In genomic region chr3:92715122-92715521, GRCm38 (mm10) we compare ENCODE assay signal across 30 mouse cellular contexts. TPM values are rescaled to one million over a fixed set of nuclear protein-coding genes. Genes with fewer than 3 reads are reported as not detected.
DNase-seq lines count a peak whose midpoint lies in the region; ATAC-seq and TF ChIP-seq lines count a peak whose summit lies in the region.
"Had no signal": no experiment of that assay in that cellular context is flagged by ENCODE, and none has a peak within 500 bp of the region (broad histone marks: within the 10 kb centered on the region; RNA-seq: fewer than 3 reads in every experiment).

No protein-coding gene starts in this region.

- in situ Hi-C loops in CH12.LX (cut with MboI; ENCODE audit: low pct_ligation_motif_present, low pct_unique_long_range_greater_than_20kb, low sequenced_read_pairs) = no loop called here

- H3K4me2 ChIP-seq in heart, postnatal 0 days (ENCODE audit: low read depth, low read length) = no peak overlapping the region
- no peak overlapping the region for H3K4me2 ChIP-seq in liver, postnatal 0 days (ENCODE audit: low read depth, low read length)
- no peak overlapping the region for H3K4me2 ChIP-seq in liver, embryonic 12.5 days
- no peak overlapping the region for H3K4me2 ChIP-seq in CH12.LX (ENCODE audit: insufficient read depth, low read depth, poor library complexity, severe bottlenecking)
- H3K4me2 ChIP-seq: embryonic facial prominence, embryonic 13.5 days; forebrain, embryonic 15.5 days had no signal

- dilution Hi-C loops in CH12.LX (cut with MboI; ENCODE audit: extremely low pct_ligation_motif_present, extremely low pct_unique_long_range_greater_than_20kb, low sequenced_read_pairs) = no loop called here

- no peak for DNase-seq in heart, postnatal 0 days (ENCODE audit: low spot score)
- DNase-seq in heart, embryonic 10.5 days (ENCODE audit: low spot score) = no peak
- no peak for DNase-seq in liver, postnatal 0 days
- DNase-seq in CH12.LX (ENCODE audit: extremely low read depth) (peak; percentile 8), ZHBTc4 (ENCODE audit: low read depth, low spot score) (peak; percentile 4)
- DNase-seq: adrenal gland, adult 2 months; cerebellum, adult 8-10 months; gastrocnemius, postnatal 36 days; kidney, postnatal 10 days; left cerebral cortex, postnatal 4 days; liver; lung, adult 18-20 months; spleen, adult 18-20 months; thymus, adult 18-20 months had no signal

- peak; percentile 26; the same call in 1 of the 2 replicates for TF ChIP-seq CTCF in heart, postnatal 0 days (IDR thresholded peaks at IDR 0.05; ENCODE audit: low read depth)
- 0 out of 2 replicates have a peak, but pooled peaks have one; percentile 10 for TF ChIP-seq CTCF in liver, postnatal 0 days (IDR thresholded peaks at IDR 0.05; ENCODE audit: low read depth)
- peak in 1 of 2 experiments; percentile 20; a peak in 1 of 4 replicates for TF ChIP-seq CTCF in CH12.LX (conservative IDR thresholded peaks at IDR 0.05 in 1 of 2, IDR thresholded peaks at IDR 0.05 in 1 of 2; ENCODE audit: low read depth in 2 of 2, low read length in 2 of 2)

- no peak overlapping the region for H3K9ac ChIP-seq in heart, postnatal 0 days (replicated peaks; ENCODE audit: low read depth, low read length)
- no peak overlapping the region for H3K9ac ChIP-seq in liver, postnatal 0 days (replicated peaks)
- H3K9ac ChIP-seq in liver, embryonic 12.5 days = no peak overlapping the region
- H3K9ac ChIP-seq in CH12.LX (ENCODE audit: insufficient read depth, low read depth) = no peak overlapping the region
- H3K9ac ChIP-seq: embryonic facial prominence, embryonic 13.5 days; forebrain, embryonic 15.5 days had no signal

- H3K4me3 ChIP-seq in heart, postnatal 0 days (ENCODE audit: low read depth, low read length) = no peak overlapping the region
- no peak overlapping the region for H3K4me3 ChIP-seq in heart, embryonic 10.5 days
- H3K4me3 ChIP-seq in liver, postnatal 0 days (ENCODE audit: low read depth, low read length) = no peak overlapping the region
- H3K4me3 ChIP-seq in liver, embryonic 12.5 days = no peak overlapping the region
- no peak overlapping the region for H3K4me3 ChIP-seq in CH12.LX (replicated peaks in 1 of 3; ENCODE audit: low read depth in 2 of 3, low read length in 2 of 3, poor library complexity in 1 of 3)
- H3K4me3 ChIP-seq: embryonic facial prominence, embryonic 13.5 days; forebrain, embryonic 15.5 days; hindbrain, embryonic 10.5 days; left cerebral cortex, adult 2 months; midbrain, embryonic 10.5 days had no signal

- no peaks in the 10 kb centered on the region for H3K9me3 ChIP-seq in heart, postnatal 0 days (replicated peaks; ENCODE audit: control insufficient read depth, low read length)
- no peaks in the 10 kb centered on the region for H3K9me3 ChIP-seq in heart, embryonic 10.5 days
- H3K9me3 ChIP-seq in liver, postnatal 0 days (ENCODE audit: low read length) = no peaks in the 10 kb centered on the region
- H3K9me3 ChIP-seq in liver, embryonic 12.5 days (replicated peaks) = no peaks in the 10 kb centered on the region
- H3K9me3 ChIP-seq in CH12.LX (replicated peaks; ENCODE audit: low read length) = no peaks in the 10 kb centered on the region
- H3K9me3 ChIP-seq: embryonic facial prominence, embryonic 13.5 days; forebrain, embryonic 15.5 days; hindbrain, embryonic 10.5 days; midbrain, embryonic 10.5 days had no signal

- no peaks in the 10 kb centered on the region for H3K27me3 ChIP-seq in heart, postnatal 0 days (ENCODE audit: control insufficient read depth, insufficient read depth, low read length)
- H3K27me3 ChIP-seq in heart, embryonic 10.5 days (ENCODE audit: insufficient read depth, poor library complexity, severe bottlenecking) = no peaks in the 10 kb centered on the region
- no peaks in the 10 kb centered on the region for H3K27me3 ChIP-seq in liver, postnatal 0 days (ENCODE audit: insufficient read depth, low read length)
- no peaks in the 10 kb centered on the region for H3K27me3 ChIP-seq in liver, embryonic 12.5 days (replicated peaks)
- no peaks in the 10 kb centered on the region for H3K27me3 ChIP-seq in CH12.LX (replicated peaks)
- H3K27me3 ChIP-seq: embryonic facial prominence, embryonic 13.5 days; forebrain, embryonic 15.5 days had no signal

- ATAC-seq in heart, postnatal 0 days (ENCODE audit: insufficient read depth, low read depth) = no peak
- ATAC-seq in liver, postnatal 0 days = no peak
- no peak for ATAC-seq in liver, embryonic 12.5 days
- no peak for ATAC-seq in inflammation-experienced regulatory T-cells, adult 6 months
- ATAC-seq: forebrain, embryonic 15.5 days had no signal

- TF ChIP-seq POLR2A in CH12.LX (IDR thresholded peaks at IDR 0.05; ENCODE audit: low read depth, low read length) = no peak

- no peaks in the 10 kb centered on the region for H3K4me1 ChIP-seq in heart, postnatal 0 days (ENCODE audit: control insufficient read depth, insufficient read depth)
- H3K4me1 ChIP-seq in heart, embryonic 10.5 days = no peaks in the 10 kb centered on the region
- no peaks in the 10 kb centered on the region for H3K4me1 ChIP-seq in liver, postnatal 0 days (ENCODE audit: insufficient read depth)
- H3K4me1 ChIP-seq in liver, embryonic 12.5 days = no peaks in the 10 kb centered on the region
- no peaks in the 10 kb centered on the region for H3K4me1 ChIP-seq in CH12.LX (ENCODE audit: control insufficient read depth in 1 of 2, insufficient read depth in 2 of 2)
- H3K4me1 ChIP-seq: embryonic facial prominence, embryonic 13.5 days; forebrain, embryonic 15.5 days; hindbrain, embryonic 10.5 days; midbrain, embryonic 10.5 days had no signal

- no peak overlapping the region for H3K27ac ChIP-seq in heart, postnatal 0 days (ENCODE audit: low read depth)
- no peak overlapping the region for H3K27ac ChIP-seq in heart, embryonic 10.5 days
- no peak overlapping the region for H3K27ac ChIP-seq in liver, postnatal 0 days (ENCODE audit: low read depth)
- no peak overlapping the region for H3K27ac ChIP-seq in liver, embryonic 12.5 days
- no peak overlapping the region for H3K27ac ChIP-seq in CH12.LX (ENCODE audit: insufficient read depth, low read depth)
- H3K27ac ChIP-seq: embryonic facial prominence, embryonic 13.5 days; forebrain, embryonic 15.5 days; hindbrain, embryonic 10.5 days; left cerebral cortex, adult 2 months; macrophage; midbrain, embryonic 10.5 days had no signal

- H3K36me3 ChIP-seq in heart, postnatal 0 days (replicated peaks; ENCODE audit: control insufficient read depth, insufficient read depth, low read length) = no peaks in the 10 kb centered on the region
- no peaks in the 10 kb centered on the region for H3K36me3 ChIP-seq in heart, embryonic 10.5 days
- H3K36me3 ChIP-seq in liver, postnatal 0 days (replicated peaks; ENCODE audit: insufficient read depth, low read length) = no peaks in the 10 kb centered on the region
- H3K36me3 ChIP-seq in liver, embryonic 12.5 days = no peaks in the 10 kb centered on the region
- no peaks in the 10 kb centered on the region for H3K36me3 ChIP-seq in CH12.LX (replicated peaks in 1 of 2; ENCODE audit: control insufficient read depth in 1 of 2, insufficient read depth in 1 of 2, low read length in 1 of 2)
- H3K36me3 ChIP-seq: embryonic facial prominence, embryonic 13.5 days; forebrain, embryonic 15.5 days; hindbrain, embryonic 10.5 days; midbrain, embryonic 10.5 days had no signal

- TF ChIP-seq RAD21 in CH12.LX (IDR thresholded peaks at IDR 0.05; ENCODE audit: low read depth, low read length) = no peak; the same call in none of the 2 replicates

- no peaks in the 10 kb centered on the region for H3K79me2 ChIP-seq in CH12.LX (replicated peaks; ENCODE audit: control insufficient read depth, extremely low read depth, insufficient read depth, poor library complexity, severe bottlenecking)

- no peak for TF ChIP-seq EP300 in heart, postnatal 0 days (IDR thresholded peaks at IDR 0.05; ENCODE audit: low read depth)
- no peak for TF ChIP-seq EP300 in liver, postnatal 0 days (IDR thresholded peaks at IDR 0.05; ENCODE audit: low read depth)
- no peak for TF ChIP-seq EP300 in CH12.LX (IDR thresholded peaks at IDR 0.05; ENCODE audit: low read length)

RNA-seq across cellular contexts. Expression of gene Lce1f, which starts 5.0 kb away (rescaled TPM):
- not detected in 2 replicates for total RNA-seq in heart, postnatal 0 days (2014; rRNA removed; ENCODE audit: low replicate concordance)
- not detected in 2 replicates for polyA plus RNA-seq in heart, postnatal 0 days (2015; fragmentation: Nextera tagmentation; extraction: Ambion mirVana)
- polyA plus RNA-seq in heart, embryonic 10.5 days (2016; fragmentation: Nextera tagmentation; extraction: Ambion mirVana) = not detected in 2 replicates
- polyA plus RNA-seq in liver, postnatal 0 days (2015; fragmentation: Nextera tagmentation; extraction: Ambion mirVana) = not detected in 2 replicates
- not detected in 2 replicates for polyA plus RNA-seq in liver, embryonic 12.5 days (2016; fragmentation: Nextera tagmentation; extraction: Ambion mirVana)
- not detected in 2 replicates for total RNA-seq in CH12.LX (2012; rRNA removed)
- total RNA-seq in CH12.LX (2014; rRNA removed) = not detected in 2 replicates
- not detected in 2 replicates for polyA plus RNA-seq in CH12.LX (2012; ENCODE audit: insufficient read length, low read depth)
- polyA plus RNA-seq in inflammation-experienced regulatory T-cells, adult 6 months (2017; shearing (Covaris generic)) = not detected
- total RNA-seq: adrenal gland, adult 2 months; ES-E14; gastrocnemius, postnatal 36 days; heart, adult 8-10 months; layer of hippocampus, adult 8-10 months; left cerebral cortex, adult 2 months; left cerebral cortex, postnatal 4 days had no signal
- polyA plus RNA-seq: adrenal gland, adult 2 months; embryonic facial prominence, embryonic 13.5 days; forebrain, embryonic 15.5 days; heart, embryonic 16.5 days; hindbrain, embryonic 10.5 days; macrophage; midbrain, embryonic 10.5 days; neural tube, embryonic 14.5 days; stomach, embryonic 14.5 days; urinary bladder, adult 2 months had no signal

RNA-seq across cellular contexts. Expression of gene Lce1e, which starts 6.2 kb away (rescaled TPM):
- total RNA-seq in heart, postnatal 0 days (2014; rRNA removed; ENCODE audit: low replicate concordance) = not detected in 2 replicates
- polyA plus RNA-seq in heart, postnatal 0 days (2015; fragmentation: Nextera tagmentation; extraction: Ambion mirVana) = not detected in 2 replicates
- not detected in 2 replicates for polyA plus RNA-seq in heart, embryonic 10.5 days (2016; fragmentation: Nextera tagmentation; extraction: Ambion mirVana)
- not detected in 2 replicates for polyA plus RNA-seq in liver, postnatal 0 days (2015; fragmentation: Nextera tagmentation; extraction: Ambion mirVana)
- polyA plus RNA-seq in liver, embryonic 12.5 days (2016; fragmentation: Nextera tagmentation; extraction: Ambion mirVana) = not detected in 2 replicates
- total RNA-seq in CH12.LX (2012; rRNA removed) (not detected in 2 replicates), CH12.LX (2014; rRNA removed) (not detected in 2 replicates)
- polyA plus RNA-seq in CH12.LX (2012; ENCODE audit: insufficient read length, low read depth) = not detected in 2 replicates
- not detected for polyA plus RNA-seq in inflammation-experienced regulatory T-cells, adult 6 months (2017; shearing (Covaris generic))
- total RNA-seq: adrenal gland, adult 2 months; ES-E14; gastrocnemius, postnatal 36 days; heart, adult 8-10 months; layer of hippocampus, adult 8-10 months; left cerebral cortex, adult 2 months; left cerebral cortex, postnatal 4 days had no signal
- polyA plus RNA-seq: adrenal gland, adult 2 months; C2C12; embryonic facial prominence, embryonic 13.5 days; forebrain, embryonic 15.5 days; heart, embryonic 16.5 days; hindbrain, embryonic 10.5 days; macrophage; midbrain, embryonic 10.5 days; neural tube, embryonic 14.5 days; stomach, embryonic 14.5 days; urinary bladder, adult 2 months had no signal

RNA-seq across cellular contexts. Expression of gene Gm38119, which starts 23.8 kb away (rescaled TPM):
- total RNA-seq in heart, postnatal 0 days (2014; rRNA removed; ENCODE audit: low replicate concordance) = not detected in 2 replicates
- polyA plus RNA-seq in heart, postnatal 0 days (2015; fragmentation: Nextera tagmentation; extraction: Ambion mirVana) = not detected in 2 replicates
- polyA plus RNA-seq in heart, embryonic 10.5 days (2016; fragmentation: Nextera tagmentation; extraction: Ambion mirVana) = not detected in 2 replicates
- polyA plus RNA-seq in liver, postnatal 0 days (2015; fragmentation: Nextera tagmentation; extraction: Ambion mirVana) = not detected in 2 replicates
- not detected in 2 replicates for polyA plus RNA-seq in liver, embryonic 12.5 days (2016; fragmentation: Nextera tagmentation; extraction: Ambion mirVana)
- not detected in 2 replicates for total RNA-seq in CH12.LX (2012; rRNA removed)
- not detected in 2 replicates for total RNA-seq in CH12.LX (2014; rRNA removed)
- polyA plus RNA-seq in CH12.LX (2012; ENCODE audit: insufficient read length, low read depth) = not detected in 2 replicates
- polyA plus RNA-seq in inflammation-experienced regulatory T-cells, adult 6 months (2017; shearing (Covaris generic)) = not detected
- total RNA-seq: adrenal gland, adult 2 months; ES-E14; gastrocnemius, postnatal 36 days; heart, adult 8-10 months; layer of hippocampus, adult 8-10 months; left cerebral cortex, adult 2 months; left cerebral cortex, postnatal 4 days had no signal
- polyA plus RNA-seq: adrenal gland, adult 2 months; C2C12; embryonic facial prominence, embryonic 13.5 days; forebrain, embryonic 15.5 days; heart, embryonic 16.5 days; hindbrain, embryonic 10.5 days; macrophage; midbrain, embryonic 10.5 days; neural tube, embryonic 14.5 days; stomach, embryonic 14.5 days; urinary bladder, adult 2 months had no signal

RNA-seq across cellular contexts. Expression of gene Lce1d, which starts 28.1 kb away (rescaled TPM):
- total RNA-seq in heart, postnatal 0 days (2014; rRNA removed; ENCODE audit: low replicate concordance) = not detected in 2 replicates
- not detected in 2 replicates for polyA plus RNA-seq in heart, postnatal 0 days (2015; fragmentation: Nextera tagmentation; extraction: Ambion mirVana)
- polyA plus RNA-seq in heart, embryonic 10.5 days (2016; fragmentation: Nextera tagmentation; extraction: Ambion mirVana) = not detected in 2 replicates
- not detected in 2 replicates for polyA plus RNA-seq in liver, postnatal 0 days (2015; fragmentation: Nextera tagmentation; extraction: Ambion mirVana)
- not detected in 2 replicates for polyA plus RNA-seq in liver, embryonic 12.5 days (2016; fragmentation: Nextera tagmentation; extraction: Ambion mirVana)
- total RNA-seq in CH12.LX (2012; rRNA removed) = not detected in 2 replicates
- not detected in 2 replicates for total RNA-seq in CH12.LX (2014; rRNA removed)
- not detected in 2 replicates for polyA plus RNA-seq in CH12.LX (2012; ENCODE audit: insufficient read length, low read depth)
- not detected for polyA plus RNA-seq in inflammation-experienced regulatory T-cells, adult 6 months (2017; shearing (Covaris generic))
- total RNA-seq: adrenal gland, adult 2 months; ES-E14; gastrocnemius, postnatal 36 days; heart, adult 8-10 months; layer of hippocampus, adult 8-10 months; left cerebral cortex, adult 2 months; left cerebral cortex, postnatal 4 days had no signal
- polyA plus RNA-seq: adrenal gland, adult 2 months; C2C12; embryonic facial prominence, embryonic 13.5 days; forebrain, embryonic 15.5 days; heart, embryonic 16.5 days; hindbrain, embryonic 10.5 days; macrophage; midbrain, embryonic 10.5 days; neural tube, embryonic 14.5 days; stomach, embryonic 14.5 days; urinary bladder, adult 2 months had no signal

RNA-seq across cellular contexts. Expression of gene Lce1c, which starts 36.1 kb away (rescaled TPM):
- total RNA-seq in heart, postnatal 0 days (2014; rRNA removed; ENCODE audit: low replicate concordance) = not detected in 2 replicates
- polyA plus RNA-seq in heart, postnatal 0 days (2015; fragmentation: Nextera tagmentation; extraction: Ambion mirVana) = not detected in 2 replicates
- polyA plus RNA-seq in heart, embryonic 10.5 days (2016; fragmentation: Nextera tagmentation; extraction: Ambion mirVana) = not detected in 2 replicates
- polyA plus RNA-seq in liver, postnatal 0 days (2015; fragmentation: Nextera tagmentation; extraction: Ambion mirVana) = not detected in 2 replicates
- not detected in 2 replicates for polyA plus RNA-seq in liver, embryonic 12.5 days (2016; fragmentation: Nextera tagmentation; extraction: Ambion mirVana)
- not detected in 2 replicates for total RNA-seq in CH12.LX (2012; rRNA removed)
- not detected in 2 replicates for total RNA-seq in CH12.LX (2014; rRNA removed)
- not detected in 2 replicates for polyA plus RNA-seq in CH12.LX (2012; ENCODE audit: insufficient read length, low read depth)
- polyA plus RNA-seq in inflammation-experienced regulatory T-cells, adult 6 months (2017; shearing (Covaris generic)) = not detected
- total RNA-seq: adrenal gland, adult 2 months; ES-E14; gastrocnemius, postnatal 36 days; heart, adult 8-10 months; layer of hippocampus, adult 8-10 months; left cerebral cortex, adult 2 months; left cerebral cortex, postnatal 4 days had no signal
- polyA plus RNA-seq: adrenal gland, adult 2 months; C2C12; embryonic facial prominence, embryonic 13.5 days; forebrain, embryonic 15.5 days; heart, embryonic 16.5 days; hindbrain, embryonic 10.5 days; macrophage; midbrain, embryonic 10.5 days; neural tube, embryonic 14.5 days; stomach, embryonic 14.5 days had no signal

Comparison
In these comparisons a context has a peak if more than half of its experiments do, and no peak if none do; other contexts are left out.
1. DNase-seq: peak in CH12.LX (single experiment) and ZHBTc4 (single experiment); none in heart, postnatal 0 days (single experiment), heart, embryonic 10.5 days (single experiment) and liver, postnatal 0 days (single experiment).